Mouse (Mus musculus): Measurements from ENCODE around the gene Arhgap42. TPM values are rescaled to one million over a fixed set of nuclear protein-coding genes. Genes with fewer than 3 reads are reported as not detected.

Gene Arhgap42
- total RNA-seq (2021): 10 to 100 TPM; 15.2 to 21.2 TPM

DNA sequence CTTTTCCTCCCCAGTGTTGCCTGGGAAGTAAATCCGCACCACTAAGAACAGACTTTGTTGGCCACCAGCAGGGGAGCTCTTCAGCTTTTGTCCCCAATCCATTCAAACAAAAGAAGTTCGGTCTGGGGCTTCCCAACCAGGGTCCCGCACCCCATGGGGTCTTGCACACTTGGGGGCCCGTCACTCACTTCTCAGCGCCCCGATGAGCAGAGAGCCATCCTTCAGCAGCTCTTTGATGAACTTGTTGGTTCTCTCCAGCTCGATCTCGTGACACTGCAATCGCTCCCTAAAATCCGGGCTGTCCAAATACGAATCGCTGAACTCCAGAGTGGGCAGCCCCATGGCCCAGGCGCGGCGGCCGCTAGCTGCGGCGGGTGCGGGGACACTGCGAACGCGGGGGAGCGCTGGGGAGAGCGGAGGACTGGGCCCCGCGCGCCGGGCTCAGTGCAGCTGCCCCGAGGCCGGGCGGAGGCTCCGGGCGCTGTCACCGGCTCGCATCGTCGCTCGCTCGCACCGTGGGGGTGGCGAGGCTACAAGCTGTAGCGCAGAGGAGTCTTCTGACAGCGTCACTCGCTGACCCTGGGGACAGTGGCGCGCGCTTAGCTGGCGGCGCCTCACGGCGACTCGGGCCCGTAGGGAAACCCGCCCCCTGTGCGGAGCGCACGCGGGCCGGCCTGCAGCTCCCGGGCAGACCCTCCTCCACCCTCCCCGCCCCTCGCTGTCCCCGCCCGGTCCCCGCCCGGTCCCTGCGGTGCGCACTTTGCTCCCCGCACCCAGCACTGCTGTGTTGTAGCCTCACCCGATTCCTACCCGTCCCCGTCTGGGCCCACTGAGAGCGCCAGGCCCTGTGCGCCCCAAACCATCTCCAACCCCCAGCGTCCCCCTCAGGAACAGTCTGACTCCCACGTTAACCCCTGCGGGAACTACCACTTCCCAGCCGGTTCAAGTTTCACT is at the start of gene Arhgap42:
Gene Arhgap42, minus strand, starts transcription at position 664 of the 954 bp plus-strand sequence.
- intact Hi-C loops (cut with DNase I): loop anchor here (10.0 kb wide), 1 partner anchor 184 kb away; no protein-coding TSS in a partner anchor
- DNase-seq: peak; percentile 57

GRCm38 (mm10) chr9:9288140-9288539 is 49.2 kb upstream of the Arhgap42 start:
- no peak for DNase-seq
- intact Hi-C loops (cut with DNase I): no loop called here

GRCm38 (mm10) chr9:9269305-9269704 is 30.4 kb upstream of the Arhgap42 start:
- intact Hi-C loops (cut with DNase I): no loop called here
- DNase-seq: no peak

- intact Hi-C loops (cut with DNase I): no loop called here
- no peak for DNase-seq
Measured at GRCm38 (mm10) chr9:9267606-9268601, 29.0 kb upstream of the Arhgap42 start.

DNA sequence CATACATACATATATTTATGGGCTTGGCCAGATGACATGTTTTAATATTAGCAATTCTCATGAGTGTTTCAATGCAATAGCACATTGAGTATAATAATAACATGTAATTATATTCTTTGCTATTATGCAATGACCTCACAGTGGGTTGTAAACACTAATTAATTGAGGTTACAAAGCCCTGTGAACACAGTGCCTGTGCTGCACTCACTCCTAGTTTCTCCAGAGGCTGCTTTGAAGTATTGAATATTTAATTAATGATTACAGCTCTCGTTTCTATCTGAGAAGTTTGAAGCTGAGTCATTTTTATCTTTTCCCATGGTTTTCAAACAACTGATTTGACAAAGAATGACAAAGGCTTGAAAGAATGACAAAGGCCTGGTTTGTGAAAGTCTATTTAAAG is 24.6 kb upstream of the Arhgap42 start:
- DNase-seq: no peak
- intact Hi-C loops (cut with DNase I): no loop called here

DNA sequence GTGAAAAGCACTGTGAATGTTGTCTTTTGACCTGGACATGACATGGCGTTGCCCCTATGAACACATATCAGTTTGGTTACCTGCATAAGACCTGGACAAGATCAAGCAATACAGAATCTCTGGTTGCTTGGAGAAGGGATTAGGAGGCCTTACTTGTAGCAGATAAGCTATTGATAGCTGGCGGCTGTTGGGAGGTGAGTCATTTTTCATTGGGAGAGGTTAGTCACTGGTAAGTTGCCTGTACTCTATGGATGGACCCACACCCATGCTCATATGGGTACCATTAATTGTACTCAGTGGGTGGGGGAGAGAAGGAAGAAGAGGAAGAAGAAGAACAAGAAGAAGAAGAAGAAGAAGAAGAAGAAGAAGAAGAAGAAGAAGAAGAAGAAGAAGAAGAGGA is 23.6 kb upstream of the Arhgap42 start:
- DNase-seq: no peak
- intact Hi-C loops (cut with DNase I): no loop called here

DNA sequence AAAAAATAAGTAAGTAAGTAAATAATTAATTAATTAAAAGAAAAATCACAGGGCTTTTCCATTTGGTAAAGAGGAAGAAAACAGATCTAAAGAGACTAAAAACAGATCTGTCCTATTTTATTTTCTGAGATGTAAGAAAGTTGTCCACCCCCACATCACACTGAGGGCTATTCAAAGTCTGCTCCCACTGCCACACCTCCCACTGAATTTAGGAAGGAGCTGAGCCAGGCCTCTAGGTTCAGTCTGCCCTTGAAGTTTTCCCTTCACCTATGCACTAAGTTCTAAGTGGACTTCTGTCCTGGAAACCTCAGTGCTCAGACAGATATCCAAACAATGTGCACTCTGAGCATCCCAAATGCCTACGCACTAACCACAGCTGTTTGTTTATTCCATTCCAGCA is 15.9 kb upstream of the Arhgap42 start:
- no peak for DNase-seq
- intact Hi-C loops (cut with DNase I): no loop called here

GRCm38 (mm10) chr9:9248529-9248928 is 9.6 kb upstream of the Arhgap42 start:
- intact Hi-C loops (cut with DNase I): no loop called here
- no peak for DNase-seq

GRCm38 (mm10) chr9:9245994-9246393 is 7.1 kb upstream of the Arhgap42 start:
- intact Hi-C loops (cut with DNase I): no loop called here
- no peak for DNase-seq

DNA sequence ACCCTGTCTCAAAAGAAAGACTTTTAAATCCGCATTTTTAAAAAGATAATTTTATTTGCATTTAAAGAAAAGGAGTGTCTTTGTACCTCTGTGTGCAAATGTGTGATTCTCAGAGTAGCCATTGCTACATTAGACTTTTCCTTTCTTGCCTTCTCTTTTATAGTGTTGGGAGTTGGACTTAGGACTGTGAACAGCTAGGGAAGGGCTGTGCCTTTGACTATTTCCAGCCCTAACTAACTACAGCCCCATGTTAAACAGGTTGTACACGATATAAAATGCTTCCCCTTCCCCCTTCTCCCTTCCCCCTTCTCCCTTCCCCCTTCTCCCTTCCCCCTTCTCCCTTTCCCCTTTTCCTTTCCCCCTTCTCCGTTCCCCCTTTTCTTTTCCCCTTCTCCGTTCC is 4.9 kb upstream of the Arhgap42 start:
- intact Hi-C loops (cut with DNase I): no loop called here
- DNase-seq: no peak

GRCm38 (mm10) chr9:9241202-9241795 is 2.4 kb upstream of the Arhgap42 start:
- no peak for DNase-seq
- intact Hi-C loops (cut with DNase I): no loop called here

DNA sequence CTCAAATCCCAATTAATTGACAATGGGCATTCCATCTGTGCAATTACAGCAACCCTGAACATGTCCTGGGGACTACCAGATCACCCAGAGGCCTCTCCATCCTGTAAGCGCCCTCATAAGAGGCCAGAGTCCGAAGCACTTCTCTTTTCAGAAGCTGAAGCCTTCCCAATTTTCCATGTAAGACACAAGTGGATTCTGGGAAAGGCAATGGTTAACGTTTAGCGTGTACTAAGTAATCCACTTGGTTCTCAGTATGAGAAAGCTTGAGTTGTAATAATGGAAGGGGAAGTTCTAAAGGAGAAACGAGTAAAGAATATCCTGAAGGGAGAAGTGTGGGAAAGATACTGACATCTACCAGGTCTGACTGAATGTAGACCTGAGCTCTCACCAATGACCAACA is 1.4 kb downstream of the Arhgap42 start:
- no peak for DNase-seq
- intact Hi-C loops (cut with DNase I): loop anchor here (10.0 kb wide), 1 partner anchor 183 kb away; no protein-coding TSS in a partner anchor

- DNase-seq: no peak
- intact Hi-C loops (cut with DNase I): loop anchor here (10.0 kb wide), 1 partner anchor 175 kb away; no protein-coding TSS in a partner anchor
Measured at GRCm38 (mm10) chr9:9229662-9230061, 9.2 kb downstream of the Arhgap42 start.

- no peak for DNase-seq
- intact Hi-C loops (cut with DNase I): no loop called here
Measured at GRCm38 (mm10) chr9:9224837-9225236, 14.1 kb downstream of the Arhgap42 start.

GRCm38 (mm10) chr9:9223384-9223783 is 15.5 kb downstream of the Arhgap42 start:
- DNase-seq: no peak
- intact Hi-C loops (cut with DNase I): no loop called here

DNA sequence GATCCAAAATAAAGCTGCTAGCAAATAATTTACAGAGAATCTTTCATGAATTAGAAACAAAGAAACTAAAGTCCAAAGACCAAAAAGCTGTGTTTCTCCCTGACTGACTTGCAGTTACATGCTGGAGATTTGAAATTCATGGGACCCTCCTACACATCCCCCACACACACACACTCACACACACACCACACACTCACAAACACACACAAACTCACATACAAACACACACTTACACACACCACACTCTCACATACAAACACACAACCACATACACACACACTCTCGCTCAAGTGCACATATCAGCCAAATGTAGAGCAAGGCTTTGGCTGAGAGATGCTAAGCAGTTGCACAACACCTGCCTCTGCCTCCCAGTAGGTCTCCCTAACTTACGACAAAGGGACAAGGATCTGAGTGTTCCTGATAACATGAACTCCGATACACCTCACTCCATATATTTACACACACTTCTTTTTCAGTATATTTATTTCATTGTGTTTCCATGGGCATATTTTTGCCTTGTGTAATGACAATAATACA is 16.9 kb downstream of the Arhgap42 start:
- intact Hi-C loops (cut with DNase I): no loop called here
- no peak for DNase-seq

DNA sequence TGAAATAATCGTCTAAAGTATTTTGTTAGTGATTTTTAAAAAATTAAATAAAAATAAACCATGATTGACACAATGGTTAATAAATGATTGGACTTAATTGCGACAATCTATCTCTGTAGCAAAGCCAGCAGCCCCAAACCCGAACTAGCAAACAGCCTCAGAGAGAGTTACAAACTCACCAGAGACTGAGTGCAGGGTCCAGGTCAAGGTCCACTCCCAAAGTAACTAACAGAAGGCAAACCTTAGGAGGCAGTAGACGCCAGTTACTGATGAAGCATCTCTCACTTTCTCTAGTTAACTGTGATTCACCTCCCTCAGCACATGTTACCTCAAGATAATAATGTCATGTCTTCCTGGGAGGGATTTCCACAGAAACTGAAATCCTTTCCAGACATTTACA is 17.7 kb downstream of the Arhgap42 start:
- no peak for DNase-seq
- intact Hi-C loops (cut with DNase I): no loop called here

DNA sequence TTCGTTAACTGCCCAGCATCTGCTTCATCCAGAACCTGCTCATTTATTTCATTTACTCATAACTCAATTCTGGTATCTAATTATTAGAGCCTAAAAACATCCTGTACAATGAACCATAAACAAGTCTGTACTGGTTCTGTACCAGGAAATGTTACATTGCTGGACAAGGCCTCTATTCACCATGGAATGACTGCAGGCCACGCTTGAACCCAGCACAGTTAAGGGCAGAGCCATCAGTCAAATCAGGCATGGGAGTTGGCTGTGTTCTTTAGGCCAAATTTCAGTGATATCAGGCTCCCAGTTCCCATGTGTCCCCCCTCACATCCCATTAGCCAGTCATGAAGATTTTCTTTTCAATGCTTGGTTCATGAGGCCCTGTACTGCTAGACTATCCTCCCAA is 20.6 kb downstream of the Arhgap42 start:
- intact Hi-C loops (cut with DNase I): no loop called here
- DNase-seq: no peak

DNA sequence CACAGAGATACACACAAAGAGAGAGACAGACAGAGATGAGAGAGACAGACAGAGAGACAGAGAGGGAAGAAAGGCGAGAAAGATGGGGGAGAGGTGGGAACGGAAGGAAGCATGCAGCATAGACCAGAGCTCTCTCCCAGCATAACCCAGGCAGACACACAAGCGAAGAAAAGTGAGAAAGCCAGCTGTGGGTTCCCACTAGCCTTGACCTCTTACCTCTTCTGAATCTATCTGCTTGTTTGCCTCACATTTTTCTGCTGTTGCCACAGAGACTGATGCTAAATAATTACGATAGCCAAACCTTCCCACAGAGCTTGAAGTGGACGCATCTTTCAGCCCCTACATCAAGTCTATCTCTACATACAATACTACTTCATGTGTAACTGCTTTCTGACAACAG is 24.1 kb downstream of the Arhgap42 start:
- intact Hi-C loops (cut with DNase I): no loop called here
- DNase-seq: no peak

DNA sequence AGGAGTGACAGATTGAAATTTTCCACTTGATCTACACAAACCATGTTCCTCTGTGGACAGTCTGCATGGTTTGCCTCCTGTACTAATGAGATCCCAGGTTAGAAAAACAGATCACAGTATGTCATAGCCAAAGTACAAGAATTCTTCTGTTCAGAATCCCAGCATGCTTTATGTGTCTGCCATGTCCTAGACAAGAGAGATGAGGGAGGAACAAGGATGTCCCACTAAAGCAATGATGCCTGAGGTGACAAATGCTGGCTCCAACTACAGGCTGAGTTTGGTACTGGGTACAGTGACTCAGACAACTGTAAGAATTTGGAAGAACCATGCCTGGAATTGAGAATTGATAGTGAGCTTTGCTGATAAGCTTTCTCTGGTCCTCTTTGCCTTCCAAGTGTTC is 24.6 kb downstream of the Arhgap42 start:
- DNase-seq: no peak
- intact Hi-C loops (cut with DNase I): no loop called here

All from left cerebral cortex, postnatal 4 days (tissue).